Mouse (Mus musculus) spleen, adult 2 months (tissue): ENCODE results near the gene Csrp3.

Experiments used
- CTCF ChIP-seq: fragments of 200-500 bp; IDR thresholded peaks from 2 replicates; pipeline ENCODE4 v1.5.1; 2011; ENCODE audit warnings: mild to moderate bottlenecking, inconsistent platforms; ENCODE audit not compliant: insufficient read depth, insufficient read length, insufficient replicate concordance; ENCODE audit errors: extremely low read depth
- POLR2A ChIP-seq: fragments of 200-500 bp; IDR thresholded peaks from 2 replicates; pipeline ENCODE4 v1.6.1; 2011; ENCODE audit warnings: low read depth, low read length, inconsistent platforms

- TF ChIP-seq POLR2A (no peak), CTCF (no peak)
Observed at GRCm38 (mm10) chr7:48832735-48833134, 15.1 kb downstream of the Csrp3 start.
